Mouse (Mus musculus): ENCODE data around the gene Zfp385c.
"Not testable (repeated sequence)": the region's sequence is repeated elsewhere in the genome, so short reads cannot be mapped to it uniquely, and the experiment has no call there.

The Zfp385c gene

DNA sequence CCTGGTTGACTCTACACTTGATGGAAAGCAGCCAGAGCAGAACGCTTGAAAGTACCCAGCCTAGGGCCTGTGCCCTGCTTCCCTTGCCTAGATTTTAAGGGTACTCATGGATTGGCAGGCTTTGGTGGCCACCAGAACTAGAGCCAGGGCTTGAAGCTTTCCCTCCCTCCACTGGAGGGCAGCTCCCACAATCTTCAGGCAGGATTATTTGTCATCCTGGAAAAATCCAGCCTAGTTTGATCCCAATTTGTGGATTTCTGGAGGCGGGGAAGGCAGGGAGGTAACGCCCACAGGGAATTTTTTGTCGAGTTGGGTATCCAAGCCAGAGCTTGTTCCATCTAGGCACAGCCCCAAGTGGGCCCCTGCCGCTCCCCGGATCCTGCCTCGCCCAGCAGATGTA, 1.9 kb downstream of the Zfp385c start:
- DNase-seq (ENCODE audit: low read depth, low spot score) = no peak

- DNase-seq (ENCODE audit: low read depth, low spot score) = no peak
Measured at GRCm38 (mm10) chr11:100688443-100688842, 3.8 kb downstream of the Zfp385c start.

GRCm38 (mm10) chr11:100687265-100687664, 5.0 kb downstream of the Zfp385c start:
- no peak for DNase-seq (ENCODE audit: low read depth, low spot score)

DNA sequence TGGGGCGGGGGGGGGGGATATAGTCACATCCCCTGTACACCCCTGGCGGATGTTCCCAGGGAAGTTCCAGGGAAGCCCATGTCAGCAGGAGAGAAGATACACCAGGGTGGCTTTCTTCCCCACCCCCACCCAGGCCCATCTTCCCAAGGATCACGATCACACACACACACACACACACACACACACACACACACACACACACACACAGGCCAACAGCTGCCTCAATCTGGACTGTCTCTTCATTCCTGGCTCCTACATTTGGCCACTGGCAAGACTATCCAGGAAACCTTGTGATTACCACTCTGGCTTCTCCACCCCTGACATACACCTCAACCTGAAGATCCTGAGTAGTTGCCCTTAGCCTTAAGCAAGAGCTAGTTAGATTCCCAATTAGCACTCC, 6.9 kb downstream of the Zfp385c start:
- DNase-seq (ENCODE audit: low read depth, low spot score) = no peak

DNA sequence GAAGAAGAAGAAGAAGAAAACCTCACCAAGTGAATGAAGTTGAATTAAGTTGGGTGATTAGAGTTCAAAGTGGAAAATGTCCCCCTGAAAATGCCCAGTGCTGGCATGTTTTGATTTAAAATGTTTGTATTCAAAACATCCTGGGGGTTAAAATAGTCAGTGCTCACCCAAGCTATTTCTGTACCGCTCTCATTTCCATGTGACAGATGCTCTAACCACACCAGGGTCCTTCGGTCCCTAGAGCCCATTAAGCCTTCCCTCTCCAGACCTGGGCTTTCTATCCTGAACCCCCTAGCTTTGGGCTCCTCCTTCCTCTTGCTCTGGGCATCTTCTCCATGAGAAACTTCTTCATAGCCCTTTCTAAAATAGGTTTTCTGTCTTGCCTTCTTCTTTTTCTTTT, 8.2 kb downstream of the Zfp385c start:
- DNase-seq (ENCODE audit: low read depth, low spot score) = no peak

- DNase-seq (ENCODE audit: low read depth, low spot score) = no peak
Measured at GRCm38 (mm10) chr11:100682526-100682925, 9.7 kb downstream of the Zfp385c start.

- no peak for DNase-seq (ENCODE audit: low read depth, low spot score)
Measured at GRCm38 (mm10) chr11:100681826-100682225, 10.4 kb downstream of the Zfp385c start.

- no peak for DNase-seq (ENCODE audit: low read depth, low spot score)
Measured at GRCm38 (mm10) chr11:100677810-100678209, 14.4 kb downstream of the Zfp385c start.

GRCm38 (mm10) chr11:100673169-100673568, 19.1 kb downstream of the Zfp385c start:
- DNase-seq (ENCODE audit: low read depth, low spot score) = no peak

DNA sequence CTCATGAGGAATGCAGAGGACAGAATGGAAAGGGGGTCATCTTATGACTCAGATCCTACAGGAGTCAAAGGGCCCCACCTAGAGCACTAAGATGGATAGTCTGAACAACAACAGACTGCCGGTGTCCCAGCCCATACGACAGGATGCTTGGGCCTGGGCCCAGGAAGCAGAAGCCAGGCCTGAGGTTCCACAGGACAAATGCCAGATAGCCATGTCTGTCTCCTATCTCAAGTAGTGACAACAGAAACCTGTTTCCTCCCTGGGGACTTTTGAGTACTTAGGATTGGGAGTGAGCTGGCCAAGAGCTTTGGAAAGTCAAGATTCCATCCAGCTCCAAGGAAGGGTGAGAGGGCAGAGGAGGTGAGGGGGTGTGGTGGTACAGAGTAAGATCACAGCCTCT, 20.3 kb downstream of the Zfp385c start:
- DNase-seq (ENCODE audit: low read depth, low spot score) = no peak

- no peak for DNase-seq (ENCODE audit: low read depth, low spot score)
Measured at GRCm38 (mm10) chr11:100671049-100671448, 21.2 kb downstream of the Zfp385c start.

DNA sequence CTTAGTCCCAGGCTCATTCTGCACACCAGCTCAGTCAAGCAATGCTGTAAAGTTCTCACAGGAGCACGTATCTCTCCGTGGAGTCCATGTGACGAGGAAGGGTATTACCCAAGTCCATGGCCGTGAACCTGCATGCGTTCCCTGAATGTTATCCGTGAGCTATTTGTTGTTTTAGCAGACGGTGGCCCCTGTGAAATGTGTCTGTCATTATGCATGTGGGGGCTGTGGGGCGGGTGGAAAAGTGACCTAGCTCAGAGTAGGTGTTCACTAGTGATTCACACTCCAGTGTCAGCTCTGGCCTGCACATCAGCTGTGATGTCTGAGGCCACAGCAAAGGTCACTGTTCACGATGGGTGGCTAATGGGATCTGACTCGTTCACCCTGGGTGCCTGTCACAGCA, 32.4 kb downstream of the Zfp385c start:
- no peak for DNase-seq (ENCODE audit: low read depth, low spot score)

- DNase-seq (ENCODE audit: low read depth, low spot score) = no peak
Measured at GRCm38 (mm10) chr11:100656458-100656857, 35.8 kb downstream of the Zfp385c start.

DNA sequence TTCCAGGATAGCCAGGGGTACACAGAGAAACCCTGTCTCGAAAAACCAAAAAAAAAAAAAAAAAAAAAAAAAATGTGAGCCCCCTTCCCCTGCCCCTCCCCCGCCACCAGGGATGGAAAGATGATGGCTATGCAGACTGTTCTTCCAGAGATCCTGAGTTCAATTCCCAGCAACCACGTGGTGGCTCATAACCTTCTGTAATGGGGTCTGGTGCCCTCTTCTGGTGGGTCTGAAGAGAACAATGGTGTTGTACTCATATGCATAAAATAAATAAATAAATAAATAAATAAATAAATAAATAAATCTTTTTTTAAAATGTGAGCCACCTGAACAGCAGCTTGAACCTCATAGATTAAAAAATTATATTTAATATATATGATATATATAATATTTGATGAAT, 36.7 kb downstream of the Zfp385c start:
- DNase-seq (ENCODE audit: low read depth, low spot score) = not testable (repeated sequence)

- DNase-seq (ENCODE audit: low read depth, low spot score) = no peak
Measured at GRCm38 (mm10) chr11:100651748-100652147, 40.5 kb downstream of the Zfp385c start.

GRCm38 (mm10) chr11:100651205-100651604, 41.0 kb downstream of the Zfp385c start:
- DNase-seq (ENCODE audit: low read depth, low spot score) = no peak

DNA sequence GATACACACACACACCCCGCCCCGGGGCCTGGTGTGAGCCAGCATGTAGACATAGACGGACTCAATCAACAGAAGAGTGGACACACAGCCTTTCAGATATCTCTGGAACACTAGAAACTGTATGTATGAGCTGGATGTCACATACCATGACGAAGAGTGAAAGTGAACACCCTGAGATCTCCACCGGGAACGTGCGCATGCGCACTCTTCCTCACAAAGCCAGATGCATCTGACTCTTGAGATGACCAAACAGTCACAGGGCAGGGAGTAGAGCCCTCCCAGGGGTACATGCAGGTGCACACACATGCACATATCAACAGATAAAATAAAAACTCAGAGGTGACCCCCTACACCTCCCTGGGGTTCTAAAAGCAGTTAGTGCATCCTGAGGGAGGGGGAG, 43.9 kb downstream of the Zfp385c start:
- no peak for DNase-seq (ENCODE audit: low read depth, low spot score)

GRCm38 (mm10) chr11:100646265-100646664, 46.0 kb downstream of the Zfp385c start:
- DNase-seq (ENCODE audit: low read depth, low spot score) = no peak

DNA sequence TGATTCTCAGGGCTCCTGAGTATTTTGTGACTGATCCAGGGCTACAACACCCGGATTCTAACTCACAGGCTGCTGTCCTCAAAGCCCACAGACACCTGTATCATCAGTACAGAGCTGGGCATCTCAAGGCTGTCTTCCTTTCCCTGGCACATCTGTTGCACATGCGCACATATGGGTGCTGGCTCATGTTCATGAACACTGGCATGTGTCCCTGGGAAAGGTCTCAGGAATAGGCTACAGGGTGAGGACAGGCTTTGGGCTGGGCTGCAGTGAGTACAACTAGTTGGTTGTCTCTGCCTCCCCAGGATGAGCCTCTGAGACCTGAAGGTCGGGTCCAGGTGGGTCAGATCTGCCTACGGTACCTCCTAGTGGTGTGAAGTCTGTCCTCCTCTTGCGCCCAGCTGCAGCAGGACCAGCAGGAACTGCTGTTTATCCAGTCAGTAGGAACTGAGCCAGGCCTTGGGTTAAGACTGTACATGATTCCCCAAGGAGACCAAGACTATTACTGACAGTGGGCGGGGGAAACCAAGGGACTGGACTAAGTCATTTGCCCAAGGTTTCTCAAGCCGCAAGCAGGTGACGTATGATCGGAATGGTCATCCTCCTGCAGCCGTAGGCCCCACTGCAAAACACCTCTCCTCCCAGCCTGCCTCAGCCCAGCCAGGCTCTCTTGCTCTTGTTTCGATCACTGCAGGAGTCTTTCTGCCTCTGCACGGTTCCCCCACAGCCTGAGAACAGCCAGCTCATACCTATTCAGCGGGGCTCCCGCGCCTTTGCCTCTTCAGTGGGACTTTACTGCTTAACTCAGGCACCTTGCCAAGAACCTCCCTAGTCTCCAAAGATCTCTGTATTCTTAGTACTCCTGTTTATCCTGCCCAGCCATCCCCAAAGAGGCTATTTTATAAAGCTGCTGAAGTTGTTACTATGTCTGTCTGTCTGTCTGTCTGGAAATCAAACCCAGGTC, 48.4 kb downstream of the Zfp385c start:
- DNase-seq (ENCODE audit: low read depth, low spot score) = no peak

- DNase-seq (ENCODE audit: low read depth, low spot score) = no peak
Measured at GRCm38 (mm10) chr11:100640159-100640906, 51.9 kb downstream of the Zfp385c start.

DNA sequence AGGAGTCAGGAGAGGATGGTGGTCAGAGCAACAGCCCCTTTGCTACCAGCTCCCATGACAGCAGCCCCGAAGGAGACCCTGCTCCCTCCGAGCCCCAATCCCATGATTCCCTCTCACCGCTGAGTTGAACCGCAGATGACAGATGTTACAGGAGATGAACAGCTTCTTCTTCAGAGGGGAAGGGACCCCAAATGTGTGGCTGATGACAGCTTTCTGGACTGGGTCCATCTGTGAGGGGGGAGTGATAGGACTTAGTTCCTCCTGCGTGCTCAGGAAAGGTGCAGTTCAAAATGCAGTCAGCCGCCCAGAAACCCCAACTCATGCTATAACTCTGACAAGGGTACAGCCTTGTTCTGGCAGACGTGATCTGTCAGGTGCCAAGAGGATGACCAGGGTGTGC, 57.7 kb downstream of the Zfp385c start:
- DNase-seq (ENCODE audit: low read depth, low spot score) = no peak

DNA sequence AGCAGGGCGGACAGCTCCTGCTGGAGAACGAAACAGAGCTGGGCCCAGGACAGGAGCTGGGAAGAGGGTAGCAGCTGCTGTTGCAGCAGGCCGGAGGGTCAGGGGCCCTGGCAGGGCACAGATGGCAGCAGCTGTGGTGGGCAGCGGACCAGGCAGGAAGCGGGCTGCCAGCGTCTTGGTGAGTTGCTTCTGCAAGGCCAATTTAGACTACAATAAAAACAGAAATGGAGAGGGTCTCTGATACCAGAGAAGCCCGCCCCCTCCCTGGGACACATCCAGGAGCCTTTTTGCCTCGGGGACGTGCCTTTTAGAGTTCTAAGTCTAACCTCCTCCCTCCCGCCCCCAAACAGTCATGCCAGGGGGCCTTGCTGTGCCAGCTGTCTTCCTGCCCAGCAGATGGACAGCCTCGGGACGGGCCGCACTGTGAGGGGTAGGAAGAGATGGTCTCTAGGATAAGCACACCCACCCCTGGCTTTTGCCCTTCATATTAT, 63.3 kb downstream of the Zfp385c start:
- DNase-seq (ENCODE audit: low read depth, low spot score) = no peak

GRCm38 (mm10) chr11:100628056-100628455, 64.2 kb downstream of the Zfp385c start:
- DNase-seq (ENCODE audit: low read depth, low spot score) = no peak
